Mouse (Mus musculus): ENCODE data around the gene Ccdc144b. TPM values are rescaled to one million over a fixed set of nuclear protein-coding genes. Genes with fewer than 3 reads are reported as not detected.

Gene Ccdc144b
- total RNA-seq (2021): not detected

DNA sequence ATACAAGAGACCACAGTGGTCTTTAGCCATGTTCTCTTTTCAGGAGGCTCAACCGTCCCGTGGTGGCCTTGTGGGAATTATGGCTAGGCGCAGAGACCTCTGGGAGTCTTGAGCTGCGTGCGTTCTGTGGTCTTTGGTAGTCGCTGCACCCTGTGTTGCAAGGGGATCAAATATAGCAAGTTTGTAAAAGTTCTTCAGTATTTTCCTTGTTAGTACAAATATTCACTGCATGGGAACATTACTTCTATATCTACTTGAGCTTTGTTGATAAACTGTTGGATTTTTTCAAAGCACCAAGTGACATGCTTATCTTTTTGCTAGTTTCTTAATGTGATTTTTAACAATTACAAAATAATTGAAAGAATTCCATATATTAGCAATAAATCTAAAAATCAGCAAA lies at the start of gene Ccdc144b:
Gene Ccdc144b (minus strand): TSS at position 101 of the 400 bp plus-strand sequence.
- intact Hi-C loops (cut with DNase I): no loop called here
- no peak for DNase-seq (ENCODE audit: low spot score in 2 of 2)

DNA sequence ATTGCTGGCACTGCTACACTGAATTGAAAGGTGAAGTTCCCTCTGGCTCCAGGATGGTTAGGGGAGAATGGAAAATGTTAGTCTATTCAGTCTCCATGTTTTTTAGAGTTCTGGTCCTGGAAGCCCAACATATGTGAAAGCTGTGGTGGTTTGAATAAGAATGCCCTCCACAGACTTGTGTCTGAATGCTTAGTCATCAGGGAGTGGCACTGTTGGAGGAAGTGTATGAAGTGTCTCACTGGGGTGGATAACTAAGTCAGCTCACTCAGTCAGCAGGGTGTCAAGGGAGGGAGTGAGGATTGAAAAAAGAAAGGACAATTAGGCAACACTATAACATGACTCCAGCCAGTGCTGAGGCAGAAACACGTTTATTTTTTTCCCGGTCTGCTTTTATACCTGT lies 42.0 kb upstream of the Ccdc144b start:
- DNase-seq (ENCODE audit: low spot score in 2 of 2): no peak
- intact Hi-C loops (cut with DNase I): no loop called here

DNA sequence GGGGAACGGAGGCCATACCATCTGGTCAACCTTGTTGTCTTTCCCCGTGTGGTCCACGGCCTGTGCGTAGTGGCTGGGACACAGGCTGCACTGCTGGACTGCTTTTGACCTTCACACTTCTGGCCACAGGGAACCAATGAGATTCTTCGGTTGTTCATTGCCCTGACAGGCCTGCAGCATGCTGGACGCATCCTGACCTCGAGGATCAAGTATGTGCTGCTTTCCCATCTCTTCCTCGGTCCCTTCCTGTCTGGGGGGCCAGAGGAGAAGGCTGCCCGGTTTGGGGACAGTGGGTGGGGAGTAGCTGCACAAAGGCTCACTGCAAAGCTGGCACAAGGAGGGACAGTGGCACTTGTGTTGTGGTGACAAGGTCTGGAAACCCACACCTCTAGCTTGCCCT lies 34.2 kb upstream of the Ccdc144b start:
- DNase-seq (ENCODE audit: low spot score in 2 of 2): peak in 1 of 2 experiments; percentile 1
- intact Hi-C loops (cut with DNase I): no loop called here

DNA sequence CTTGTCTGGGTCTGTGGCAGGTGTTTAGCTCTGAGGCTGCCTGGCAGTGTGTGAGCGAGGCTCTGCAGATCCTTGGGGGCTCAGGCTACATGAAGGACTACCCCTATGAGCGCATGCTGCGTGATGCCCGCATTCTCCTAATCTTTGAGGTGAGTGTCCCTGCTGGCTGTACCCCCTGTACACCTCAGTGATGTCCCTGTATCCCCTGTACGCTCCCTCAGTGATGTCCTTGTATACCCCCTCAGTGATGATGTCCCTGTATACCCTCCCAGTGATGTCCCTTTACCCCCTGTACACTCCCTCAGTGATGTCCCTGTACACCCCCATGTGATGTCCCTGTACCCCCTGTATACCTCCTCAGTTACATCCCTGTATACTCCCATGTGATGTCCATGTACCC lies 32.0 kb upstream of the Ccdc144b start:
- intact Hi-C loops (cut with DNase I): no loop called here
- DNase-seq (ENCODE audit: low spot score in 2 of 2): no peak

DNA sequence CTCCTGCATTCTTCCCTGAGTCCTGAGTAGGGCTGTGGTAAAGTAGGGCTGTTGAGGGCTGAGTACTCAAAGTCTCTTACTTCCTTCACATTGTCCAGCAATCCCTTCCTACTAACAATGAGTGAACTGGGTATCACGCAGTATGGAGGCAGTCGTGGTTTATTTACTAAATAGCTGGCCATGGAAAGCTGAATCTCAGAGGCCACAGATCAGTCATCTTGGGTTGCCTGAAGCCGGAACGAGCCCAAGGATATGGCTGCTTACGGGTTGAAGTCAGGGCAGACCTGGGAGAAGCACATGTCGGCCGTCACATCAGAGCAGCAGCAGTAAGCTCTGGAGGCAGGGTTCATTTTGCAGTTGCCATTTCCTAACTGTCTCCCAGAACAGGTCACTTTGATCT lies 30.0 kb upstream of the Ccdc144b start:
- intact Hi-C loops (cut with DNase I): no loop called here
- no peak for DNase-seq (ENCODE audit: low spot score in 2 of 2)

DNA sequence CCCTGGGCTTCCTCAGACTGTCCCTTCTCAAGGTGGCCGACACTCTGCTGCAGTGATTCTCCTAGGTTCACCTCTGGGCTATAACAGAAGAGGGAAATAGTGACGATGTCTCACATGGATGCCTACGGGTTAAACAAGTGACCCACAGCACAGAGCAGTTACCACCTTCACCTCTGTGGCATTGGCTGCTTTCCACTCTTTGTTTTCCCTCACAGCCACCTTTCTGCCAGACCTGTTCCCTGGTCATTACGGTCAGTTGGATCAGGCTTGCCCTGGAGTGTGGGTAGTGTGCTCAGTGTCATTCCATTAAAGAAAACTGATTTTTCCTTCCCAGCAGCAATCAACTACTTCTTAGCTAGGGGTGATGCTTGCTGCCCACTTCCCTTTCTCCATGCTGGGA lies 29.5 kb upstream of the Ccdc144b start:
- no peak for DNase-seq (ENCODE audit: low spot score in 2 of 2)
- intact Hi-C loops (cut with DNase I): no loop called here

DNA sequence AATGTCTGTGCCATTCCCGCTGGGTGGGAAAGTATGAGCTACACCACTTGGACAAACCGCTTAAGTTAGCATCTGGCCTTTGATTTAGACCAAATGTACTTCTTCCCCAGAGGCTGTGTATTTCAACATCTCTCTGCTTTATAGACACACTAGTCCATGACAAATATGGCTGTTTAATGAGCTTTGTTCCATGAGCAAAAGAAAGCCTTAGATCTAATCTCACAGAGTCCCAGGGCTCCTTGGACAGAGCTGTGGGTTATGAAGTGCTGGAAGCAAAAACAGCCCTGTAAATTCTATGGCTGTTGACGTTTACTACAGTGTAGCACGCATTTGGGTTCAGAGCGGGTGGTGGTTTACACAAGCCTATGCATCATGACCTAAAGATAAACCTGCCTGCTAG lies 27.4 kb upstream of the Ccdc144b start:
- DNase-seq (ENCODE audit: low spot score in 2 of 2): no peak
- intact Hi-C loops (cut with DNase I): no loop called here

DNA sequence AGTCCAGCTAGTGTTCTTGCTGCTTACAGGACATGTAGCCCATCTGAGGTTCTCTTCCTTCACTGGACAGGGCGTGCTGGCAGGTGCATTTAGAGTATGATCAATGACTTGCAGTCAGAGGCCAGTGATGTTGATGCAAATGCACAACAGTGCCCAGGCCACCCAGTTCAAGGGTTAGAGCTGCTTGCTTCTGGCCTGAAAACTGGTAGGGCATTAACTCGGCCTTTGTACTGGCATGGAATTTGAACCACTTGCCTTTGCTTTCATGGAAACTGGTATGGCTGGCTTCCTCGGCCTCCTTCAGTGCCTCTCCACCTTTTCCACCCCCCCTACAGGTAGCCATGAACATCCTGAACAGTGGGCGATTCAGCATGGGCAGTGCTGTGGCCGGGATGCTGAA lies 26.5 kb upstream of the Ccdc144b start:
- intact Hi-C loops (cut with DNase I): no loop called here
- peak in 1 of 2 experiments; percentile 2 for DNase-seq (ENCODE audit: low spot score in 2 of 2)

DNA sequence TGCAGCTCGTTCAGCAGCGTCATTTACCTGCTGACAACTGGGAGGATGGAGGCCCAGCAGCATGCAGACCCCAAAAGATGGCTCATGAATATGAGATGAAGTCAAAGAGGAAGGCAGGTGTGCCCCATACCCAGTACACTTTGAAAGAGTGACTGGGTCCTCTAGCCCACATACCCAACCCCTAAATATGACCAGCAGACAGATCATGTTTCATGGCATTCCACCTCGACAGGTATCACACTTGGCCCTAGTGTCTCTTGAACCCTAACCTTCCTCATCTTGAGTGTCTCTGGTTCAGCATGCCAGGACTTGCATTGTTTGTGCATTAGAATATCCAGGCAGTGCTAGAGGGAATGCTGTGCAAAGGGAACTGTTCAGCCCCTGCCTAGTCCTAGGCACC lies 24.0 kb upstream of the Ccdc144b start:
- intact Hi-C loops (cut with DNase I): no loop called here
- DNase-seq (ENCODE audit: low spot score in 2 of 2): no peak

DNA sequence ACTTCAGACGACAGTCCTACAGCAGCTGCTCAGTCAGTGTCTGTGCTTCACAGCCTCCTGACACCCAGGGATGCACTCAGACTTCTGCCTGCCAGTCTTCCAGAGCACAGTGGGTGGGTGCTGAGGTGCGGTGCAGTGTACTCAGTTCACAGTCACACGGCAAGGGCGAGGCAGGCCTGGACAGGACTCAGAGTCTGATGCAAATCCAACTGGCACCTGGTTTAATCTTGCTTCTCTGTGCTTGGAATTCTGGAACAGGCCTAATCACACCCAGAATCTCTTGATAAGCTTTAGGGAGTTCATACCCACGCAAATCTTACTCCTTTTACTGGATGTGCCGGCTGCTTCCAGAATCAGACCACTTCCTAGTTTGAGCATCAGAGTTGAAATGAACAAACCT lies 22.1 kb upstream of the Ccdc144b start:
- intact Hi-C loops (cut with DNase I): no loop called here
- no peak for DNase-seq (ENCODE audit: low spot score in 2 of 2)

DNA sequence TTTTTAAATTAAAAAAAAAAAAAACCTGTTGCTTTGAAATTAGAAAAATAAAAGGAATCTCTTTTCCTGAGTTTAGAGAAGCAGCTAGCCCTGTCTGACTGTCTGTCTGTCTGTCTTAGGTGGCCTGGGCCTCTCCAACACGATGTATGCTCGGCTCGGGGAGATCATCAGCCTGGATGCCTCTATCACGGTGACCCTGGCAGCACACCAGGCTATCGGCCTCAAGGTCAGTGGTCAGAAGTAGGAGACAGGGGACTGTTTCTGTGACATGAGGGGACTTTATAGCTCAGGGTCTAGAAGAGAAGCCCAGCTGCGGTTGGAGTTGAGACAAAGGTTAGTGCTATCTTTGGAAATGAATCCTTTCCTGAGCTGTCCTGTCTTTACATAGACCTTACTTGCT lies 20.9 kb upstream of the Ccdc144b start:
- intact Hi-C loops (cut with DNase I): no loop called here
- DNase-seq (ENCODE audit: low spot score in 2 of 2): no peak

DNA sequence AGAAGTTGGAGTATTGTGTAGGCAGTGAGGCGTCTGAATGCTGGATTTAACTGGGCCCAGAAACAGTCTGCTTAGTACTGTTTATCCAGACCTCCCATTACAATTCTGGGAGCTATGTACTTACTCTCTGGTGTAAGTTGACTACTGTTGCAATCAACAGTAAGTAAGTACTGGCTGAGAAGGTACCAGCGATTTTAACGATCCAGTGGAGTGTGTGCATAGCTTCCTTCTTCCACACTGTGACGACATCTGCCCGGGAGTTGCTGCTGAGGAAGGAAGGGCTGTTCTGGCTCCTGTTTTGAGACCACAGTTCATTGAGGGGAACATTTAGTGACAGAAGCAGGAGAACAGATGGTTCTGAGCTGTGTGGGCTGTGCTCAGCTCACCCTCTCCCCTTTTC lies 17.7 kb upstream of the Ccdc144b start:
- intact Hi-C loops (cut with DNase I): no loop called here

DNA sequence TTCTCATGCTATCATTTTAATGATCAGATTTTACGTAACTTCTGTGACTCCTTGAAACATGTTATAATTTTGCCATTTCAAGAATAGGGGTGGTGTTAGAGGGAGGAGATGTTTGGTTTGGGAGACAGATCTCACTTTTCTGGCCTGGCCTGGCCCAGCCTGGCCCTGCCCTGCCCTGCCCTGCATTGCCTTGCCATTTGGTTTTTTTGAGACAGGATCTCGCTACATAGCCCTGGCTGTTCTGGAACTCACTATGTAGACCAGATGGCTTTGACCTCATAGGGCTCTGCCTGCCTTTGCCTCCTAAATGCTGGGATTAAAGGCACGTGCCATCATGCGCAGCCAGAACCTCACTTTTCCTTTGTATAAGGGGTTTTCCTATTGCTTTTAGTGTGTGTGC lies 17.1 kb upstream of the Ccdc144b start:
- DNase-seq (ENCODE audit: low spot score in 2 of 2): no peak
- intact Hi-C loops (cut with DNase I): no loop called here

More for the DNA sequence above, 17.7 kb upstream of the Ccdc144b start:
- DNase-seq (ENCODE audit: low spot score in 2 of 2): no peak

DNA sequence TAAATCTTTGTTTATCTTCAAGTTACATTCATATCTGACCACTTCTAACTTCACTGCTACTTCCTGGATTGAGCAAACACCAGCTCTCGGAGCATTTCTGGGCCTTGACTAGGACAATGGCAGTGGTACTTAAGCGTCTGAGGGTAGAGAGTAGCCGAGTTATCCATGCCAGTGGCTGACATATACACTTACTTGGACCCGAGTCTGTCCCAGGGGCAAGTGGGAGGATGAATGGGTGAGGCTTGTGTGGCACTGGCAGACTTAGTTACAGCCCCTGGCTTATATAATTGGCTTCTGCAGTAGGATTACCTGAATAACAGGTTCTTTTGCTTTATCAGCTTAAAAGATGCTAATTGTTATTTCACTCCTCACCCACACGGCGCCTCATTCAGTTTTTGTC lies 14.4 kb upstream of the Ccdc144b start:
- intact Hi-C loops (cut with DNase I): no loop called here
- no peak for DNase-seq (ENCODE audit: low spot score in 2 of 2)

DNA sequence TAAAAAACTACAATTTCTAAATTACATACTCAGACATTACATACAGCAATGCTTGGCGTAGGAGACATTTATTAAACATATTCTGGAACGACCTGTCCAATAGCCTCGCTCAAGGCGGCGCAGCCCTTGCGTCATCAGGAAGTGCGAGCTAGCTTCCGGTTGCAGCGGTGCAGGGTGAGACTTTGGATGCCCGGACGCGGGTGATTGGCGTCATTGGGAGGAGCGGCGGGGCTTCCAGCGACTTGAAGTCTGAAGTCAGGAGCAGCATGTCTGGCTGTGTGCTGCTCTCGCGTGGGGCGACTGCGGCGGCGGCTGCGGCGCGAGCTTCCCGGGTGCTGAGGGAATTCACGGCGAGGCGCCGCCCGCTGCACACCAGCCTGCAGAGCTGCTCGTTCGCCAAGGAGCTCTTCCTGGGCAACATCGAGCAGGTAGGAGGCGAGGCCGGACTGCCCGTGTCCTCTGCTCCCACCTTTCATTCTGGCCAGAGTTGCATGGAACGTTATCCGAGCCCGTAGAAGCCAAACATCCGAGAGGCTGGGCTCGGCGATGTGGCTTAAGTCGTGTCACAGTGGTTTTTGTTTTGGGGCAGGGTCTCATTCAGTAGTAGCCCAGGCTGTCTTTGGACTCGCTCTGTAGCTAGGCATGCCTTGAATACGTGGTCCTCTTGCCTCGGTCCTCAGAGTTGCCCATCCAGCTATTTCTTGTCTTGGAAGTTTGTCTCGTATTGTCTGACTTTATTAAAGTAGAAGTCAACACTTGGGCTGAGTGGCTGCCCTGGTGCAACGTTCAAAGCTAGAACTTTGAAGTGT lies 12.7 kb upstream of the Ccdc144b start, which contains the start of gene Acad9:
Gene Acad9 (plus strand): TSS at position 137 of the 809 bp plus-strand sequence.
- DNase-seq (ENCODE audit: low spot score in 2 of 2): peak; percentile 96 to 97
- intact Hi-C loops (cut with DNase I): loop anchor here (2.0 kb wide), 1 partner anchor 65 kb away; the partner anchor contains the start of gene Mccc1

DNA sequence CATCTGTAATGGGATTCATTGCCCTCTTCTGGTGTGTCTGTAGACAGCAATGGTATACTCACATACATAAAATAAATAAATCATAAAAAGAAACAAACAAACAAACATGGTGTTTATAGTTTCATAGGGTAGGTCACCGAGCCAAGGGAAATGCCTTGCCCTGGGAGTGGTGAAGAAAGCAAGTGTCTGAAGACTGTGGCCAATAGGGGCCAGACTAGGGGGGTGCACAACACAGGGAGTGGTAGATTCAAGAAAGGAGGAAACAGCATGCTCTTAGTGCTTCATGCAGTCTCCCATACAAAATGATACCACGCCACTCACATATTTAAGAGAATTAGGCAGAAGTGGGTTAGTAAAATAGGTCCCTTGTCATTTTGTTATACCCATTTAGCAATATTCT lies 11.8 kb upstream of the Ccdc144b start:
- intact Hi-C loops (cut with DNase I): loop anchor here (2.0 kb wide), 1 partner anchor 64 kb away; the partner anchor contains the start of gene Mccc1
- no peak for DNase-seq (ENCODE audit: low spot score in 2 of 2)

DNA sequence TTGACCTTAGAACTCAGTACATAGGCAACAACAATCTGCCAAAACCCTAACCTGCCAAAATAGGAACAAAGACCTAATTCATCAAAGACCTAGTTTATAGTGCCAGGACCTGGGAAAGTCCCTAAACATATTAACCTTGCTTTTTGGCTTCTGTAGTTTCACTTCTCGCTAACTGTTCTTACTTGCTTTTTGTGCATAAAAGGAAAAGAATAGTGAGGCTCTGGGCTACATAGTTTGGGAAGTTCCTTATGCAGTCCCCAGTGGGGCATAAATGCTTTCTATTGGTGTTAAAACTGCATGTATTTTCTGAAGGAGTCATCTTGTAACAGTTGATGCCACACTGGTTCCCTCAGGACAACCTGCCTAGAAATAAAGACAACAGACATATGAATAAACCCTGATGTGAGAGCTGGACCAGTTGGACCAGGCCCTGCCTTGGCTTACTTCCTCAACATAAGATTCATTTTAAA lies 11.3 kb upstream of the Ccdc144b start:
- intact Hi-C loops (cut with DNase I): loop anchor here (2.0 kb wide), 1 partner anchor 64 kb away; the partner anchor contains the start of gene Mccc1
- no peak for DNase-seq (ENCODE audit: low spot score in 2 of 2)

DNA sequence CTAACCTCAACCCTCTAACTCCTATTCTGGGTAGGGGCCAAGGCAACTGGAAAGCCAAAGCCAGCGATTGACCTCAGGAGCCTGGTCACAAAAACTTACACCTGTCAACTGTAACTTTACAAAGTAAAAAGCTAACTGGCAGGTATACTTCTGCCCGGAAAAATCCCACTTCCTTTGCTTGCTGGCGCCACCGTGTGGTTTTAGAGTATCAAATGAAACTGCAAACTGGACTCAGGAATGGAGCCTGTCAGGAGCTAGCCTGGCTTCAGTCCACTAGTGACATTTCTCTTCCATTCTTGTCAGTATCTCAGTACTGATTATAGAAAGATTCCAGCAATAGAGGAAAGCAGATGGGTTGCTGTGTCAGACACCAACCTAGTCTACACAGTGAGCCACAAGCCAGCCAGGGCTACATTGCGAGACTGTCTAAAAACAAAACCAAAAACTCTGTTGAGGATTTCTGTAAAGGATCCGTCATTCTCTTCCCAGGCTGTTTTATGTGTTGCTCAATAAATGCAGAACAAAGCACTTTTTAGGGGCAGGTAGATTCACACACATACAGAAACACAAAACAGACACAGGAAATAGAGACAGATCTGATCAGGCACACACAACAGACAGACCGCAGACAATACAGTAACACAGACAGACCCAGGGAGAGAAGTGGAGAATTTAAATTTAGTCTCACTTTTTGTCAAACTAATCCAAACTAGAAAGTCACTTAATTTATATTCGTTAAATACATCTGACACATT lies 6.9 kb upstream of the Ccdc144b start:
- intact Hi-C loops (cut with DNase I): no loop called here
- DNase-seq (ENCODE audit: low spot score in 2 of 2): peak; percentile 31 to 41

DNA sequence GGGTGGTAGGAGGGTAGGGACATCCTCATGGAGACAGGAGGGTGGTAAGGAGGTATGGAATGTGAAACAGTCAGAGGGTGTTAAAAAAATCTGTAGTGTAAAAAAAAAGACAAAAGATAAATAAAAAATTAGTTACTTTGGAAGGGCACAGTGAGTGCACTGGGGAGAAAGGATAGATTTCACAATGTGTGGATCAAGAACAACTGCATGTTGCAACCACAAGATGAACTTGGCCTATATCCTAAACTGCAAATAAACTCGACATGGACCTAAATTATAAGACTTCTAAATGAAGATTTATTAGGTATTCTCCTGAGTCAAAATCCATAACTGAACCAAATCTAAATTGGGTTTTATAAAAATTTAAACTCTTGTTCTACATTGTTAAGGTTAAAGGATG lies 4.2 kb downstream of the Ccdc144b start:
- intact Hi-C loops (cut with DNase I): no loop called here
- no peak for DNase-seq (ENCODE audit: low spot score in 2 of 2)

DNA sequence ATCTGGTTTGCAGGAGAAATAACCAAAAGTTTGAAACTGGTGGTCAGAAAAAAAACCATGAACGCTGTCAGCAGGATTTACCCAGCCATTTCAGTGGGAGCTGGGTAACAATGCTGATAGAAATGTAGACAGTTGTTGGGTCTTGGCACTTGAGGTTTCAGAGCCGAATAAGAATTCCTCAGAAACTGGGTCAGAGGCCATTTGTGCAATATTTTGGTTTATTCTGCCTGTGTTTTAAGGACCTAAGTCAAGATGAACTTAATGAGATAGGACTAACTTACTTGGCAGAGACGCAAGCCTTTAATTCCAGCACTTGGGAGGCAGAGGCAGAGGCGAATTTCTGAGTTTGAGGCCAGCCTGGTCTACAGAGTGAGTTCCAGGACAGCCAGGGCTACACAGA lies 8.3 kb downstream of the Ccdc144b start:
- no peak for DNase-seq (ENCODE audit: low spot score in 2 of 2)

DNA sequence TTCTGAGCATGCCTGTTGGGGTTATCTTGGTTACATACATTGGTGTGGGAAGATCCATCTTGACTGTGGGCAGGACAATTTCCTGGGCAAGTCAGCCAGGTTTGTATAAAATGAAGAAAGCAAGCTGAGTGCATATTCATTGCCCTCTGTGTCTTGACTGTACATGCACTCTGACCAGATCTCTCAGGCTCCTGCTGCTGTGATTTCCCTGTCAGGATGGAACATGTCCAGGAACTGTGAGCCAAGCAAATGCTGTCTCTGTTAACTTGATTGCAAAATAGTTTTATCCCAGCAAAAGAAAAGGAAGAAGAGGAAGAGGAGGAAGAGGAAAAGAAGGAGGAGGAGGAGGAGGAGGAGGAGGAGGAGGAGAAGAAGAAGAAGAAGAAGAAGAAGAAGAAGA lies 8.8 kb downstream of the Ccdc144b start:
- intact Hi-C loops (cut with DNase I): no loop called here
- no peak for DNase-seq (ENCODE audit: low spot score in 2 of 2)

More for the DNA sequence above, 8.3 kb downstream of the Ccdc144b start:
- intact Hi-C loops (cut with DNase I): no loop called here
